Mouse (Mus musculus) kidney, embryonic 16.5 days (tissue): ENCODE results near the gene Lama4. TPM values are rescaled to one million over a fixed set of nuclear protein-coding genes. Genes with fewer than 3 reads are reported as not detected.

ENCODE experiments used
- ATAC-seq: fragments of 200-750 bp; cut with Nextera tagmentation; 2 replicates; pipeline ENCODE4 v1.8.0; 2017; ENCODE audit warnings: moderate TSS enrichment; ENCODE audit not compliant: low FRiP score, low TSS enrichment
- H3K27ac ChIP-seq: fragments of 300-500 bp; sonication (generic); 2 replicates; pipeline ENCODE4 v1.5.1; 2014; ENCODE audit warnings: low read length
- H3K27me3 ChIP-seq: fragments of 300-500 bp; sonication (generic); 2 replicates; pipeline ENCODE4 v1.6.1; 2014; ENCODE audit warnings: low read length, control low read depth, mixed read lengths; ENCODE audit not compliant: insufficient read depth
- H3K36me3 ChIP-seq: fragments of 300-500 bp; sonication (generic); 2 replicates; pipeline ENCODE4 v1.6.1; 2014; ENCODE audit warnings: low read length, control low read depth, mixed read lengths; ENCODE audit not compliant: insufficient read depth
- H3K4me1 ChIP-seq: fragments of 300-500 bp; sonication (generic); 2 replicates; pipeline ENCODE4 v1.6.1; 2014; ENCODE audit warnings: low read length, control low read depth, mixed read lengths; ENCODE audit not compliant: insufficient read depth
- H3K4me2 ChIP-seq: fragments of 300-500 bp; sonication (generic); replicated peaks from 2 replicates; pipeline ENCODE4 v1.6.1; 2014; ENCODE audit warnings: low read depth, low read length
- H3K4me3 ChIP-seq: fragments of 300-500 bp; sonication (generic); 2 replicates; pipeline ENCODE4 v1.5.1; 2014; ENCODE audit warnings: mild to moderate bottlenecking, low read length
- H3K9ac ChIP-seq: fragments of 300-500 bp; sonication (generic); replicated peaks from 2 replicates; pipeline ENCODE4 v1.6.1; 2014; ENCODE audit warnings: low read length
- H3K9me3 ChIP-seq: fragments of 300-500 bp; sonication (generic); 2 replicates; pipeline ENCODE4 v1.6.1; 2016; ENCODE audit warnings: low read length, control low read depth
- WGBS: fragments of 180-500 bp; shearing (Covaris S2); extraction: QIAGEN DNeasy Blood & Tissue Kit; methylation state at CpG from one replicate; pipeline ENCODE4 v1.1.7; 2014; 5-methylcytosine and 5-hydroxymethylcytosine counted together
- polyA plus RNA-seq: library from polyadenylated mRNA; unstranded; fragments of >200 nt; fragmentation: Nextera tagmentation; extraction: Ambion mirVana; gene quantifications from 2 replicates; pipeline ENCODE4 v1.2.1, GENCODE M21; 2015

Lama4 gene
- polyA plus RNA-seq, 1 experiment from 2014 or later, result 72.3 TPM

GRCm38 (mm10) chr10:39044476-39044995 is 79.2 kb downstream of the Lama4 start:
- no peak overlapping the region for H3K4me3 ChIP-seq
- no peak overlapping the region for H3K4me2 ChIP-seq
- no peaks in the 10 kb centered on the region for H3K27me3 ChIP-seq
- no peaks in the 10 kb centered on the region for H3K9me3 ChIP-seq
- no peak overlapping the region for H3K27ac ChIP-seq
- peaks cover 20% of the 10 kb centered on the region for H3K36me3 ChIP-seq
- H3K9ac ChIP-seq, result no peak overlapping the region
- ATAC-seq, result no peak
- WGBS, result 72% methylated on average over 3 of the region's 3 CpGs
- no peaks in the 10 kb centered on the region for H3K4me1 ChIP-seq

GRCm38 (mm10) chr10:39045111-39045510 is 79.8 kb downstream of the Lama4 start:
- no peaks in the 10 kb centered on the region for H3K9me3 ChIP-seq
- peaks cover 20% of the 10 kb centered on the region for H3K36me3 ChIP-seq
- H3K9ac ChIP-seq, result no peak overlapping the region
- ATAC-seq, result no peak
- no peaks in the 10 kb centered on the region for H3K4me1 ChIP-seq
- H3K4me3 ChIP-seq, result no peak overlapping the region
- H3K27ac ChIP-seq, result no peak overlapping the region
- no peaks in the 10 kb centered on the region for H3K27me3 ChIP-seq
- WGBS, result 71% methylated on average over 1 of the region's 1 CpGs
- no peak overlapping the region for H3K4me2 ChIP-seq

GRCm38 (mm10) chr10:39047775-39048174 is 82.5 kb downstream of the Lama4 start:
- no peak overlapping the region for H3K4me2 ChIP-seq
- 80% methylated on average over 10 of the region's 10 CpGs for WGBS
- ATAC-seq, result no peak
- no peak overlapping the region for H3K4me3 ChIP-seq
- no peaks in the 10 kb centered on the region for H3K9me3 ChIP-seq
- H3K27ac ChIP-seq, result no peak overlapping the region
- H3K36me3 ChIP-seq, result peaks cover 29% of the 10 kb centered on the region
- H3K27me3 ChIP-seq, result no peaks in the 10 kb centered on the region
- H3K4me1 ChIP-seq, result no peaks in the 10 kb centered on the region
- no peak overlapping the region for H3K9ac ChIP-seq

GRCm38 (mm10) chr10:39049581-39050294 is 84.4 kb downstream of the Lama4 start:
- WGBS, result 89% methylated on average over 8 of the region's 8 CpGs
- Histone ChIP-seq H3K4me1 (no peaks in the 10 kb centered on the region), H3K36me3 (peaks cover 29% of the 10 kb centered on the region), H3K9me3 (no peaks in the 10 kb centered on the region), H3K27ac (no peak overlapping the region), H3K9ac (no peak overlapping the region), H3K27me3 (no peaks in the 10 kb centered on the region), H3K4me2 (no peak overlapping the region), H3K4me3 (no peak overlapping the region)
- no peak for ATAC-seq

- no peak overlapping the region for H3K4me2 ChIP-seq
- H3K9ac ChIP-seq, result no peak overlapping the region
- H3K4me3 ChIP-seq, result no peak overlapping the region
- no peaks in the 10 kb centered on the region for H3K9me3 ChIP-seq
- no peak overlapping the region for H3K27ac ChIP-seq
- ATAC-seq, result no peak
- H3K36me3 ChIP-seq, result peaks cover 26% of the 10 kb centered on the region
- 86% methylated on average over 5 of the region's 5 CpGs for WGBS
- H3K27me3 ChIP-seq, result no peaks in the 10 kb centered on the region
- no peaks in the 10 kb centered on the region for H3K4me1 ChIP-seq
Observed at GRCm38 (mm10) chr10:39056050-39056449, 90.7 kb downstream of the Lama4 start.

GRCm38 (mm10) chr10:39064732-39065131 is 99.4 kb downstream of the Lama4 start:
- Histone ChIP-seq H3K27ac (no peak overlapping the region), H3K4me1 (no peaks in the 10 kb centered on the region), H3K36me3 (peaks cover 22% of the 10 kb centered on the region), H3K4me2 (no peak overlapping the region), H3K27me3 (no peaks in the 10 kb centered on the region), H3K4me3 (no peak overlapping the region), H3K9me3 (no peaks in the 10 kb centered on the region), H3K9ac (no peak overlapping the region)
- WGBS, result 92% methylated on average over 5 of the region's 5 CpGs
- no peak for ATAC-seq

- Histone ChIP-seq H3K9me3 (no peaks in the 10 kb centered on the region), H3K9ac (no peak overlapping the region), H3K36me3 (peaks cover 27% of the 10 kb centered on the region), H3K27ac (no peak overlapping the region), H3K4me1 (no peaks in the 10 kb centered on the region), H3K27me3 (no peaks in the 10 kb centered on the region), H3K4me3 (no peak overlapping the region), H3K4me2 (no peak overlapping the region)
- ATAC-seq, result no peak
- 70% methylated on average over 3 of the region's 3 CpGs for WGBS
Observed at GRCm38 (mm10) chr10:39065449-39065848, 100.1 kb downstream of the Lama4 start.

GRCm38 (mm10) chr10:39066061-39066460 is 100.7 kb downstream of the Lama4 start:
- no peak overlapping the region for H3K27ac ChIP-seq
- ATAC-seq, result no peak
- no peaks in the 10 kb centered on the region for H3K27me3 ChIP-seq
- WGBS, result 92% methylated on average over 4 of the region's 4 CpGs
- no peak overlapping the region for H3K9ac ChIP-seq
- H3K36me3 ChIP-seq, result peaks cover 29% of the 10 kb centered on the region
- H3K4me2 ChIP-seq, result no peak overlapping the region
- no peak overlapping the region for H3K4me3 ChIP-seq
- H3K4me1 ChIP-seq, result no peaks in the 10 kb centered on the region
- H3K9me3 ChIP-seq, result no peaks in the 10 kb centered on the region

GRCm38 (mm10) chr10:39066962-39067361 is 101.6 kb downstream of the Lama4 start:
- no peak overlapping the region for H3K9ac ChIP-seq
- peaks cover 25% of the 10 kb centered on the region for H3K36me3 ChIP-seq
- peak; percentile 74; the same call in 1 of the 2 replicates for ATAC-seq
- no peak overlapping the region for H3K4me3 ChIP-seq
- no peak overlapping the region for H3K27ac ChIP-seq
- H3K4me2 ChIP-seq, result no peak overlapping the region
- H3K27me3 ChIP-seq, result no peaks in the 10 kb centered on the region
- no peaks in the 10 kb centered on the region for H3K4me1 ChIP-seq
- no peaks in the 10 kb centered on the region for H3K9me3 ChIP-seq

GRCm38 (mm10) chr10:39072048-39072447 is 106.7 kb downstream of the Lama4 start:
- 79% methylated on average over 4 of the region's 4 CpGs for WGBS
- Histone ChIP-seq H3K4me3 (no peak overlapping the region), H3K36me3 (peaks cover 33% of the 10 kb centered on the region), H3K9ac (no peak overlapping the region), H3K27ac (no peak overlapping the region), H3K4me1 (no peaks in the 10 kb centered on the region), H3K4me2 (no peak overlapping the region), H3K9me3 (no peaks in the 10 kb centered on the region), H3K27me3 (no peaks in the 10 kb centered on the region)
- ATAC-seq, result no peak
